Comparison of ENCODE assay signal across 8 mouse cellular contexts in genomic region chr19:38223905-38224684, GRCm38 (mm10). TPM values are rescaled to one million over a fixed set of nuclear protein-coding genes. Genes with fewer than 3 reads are reported as not detected.
A peak's percentile ranks its signal among the peaks of the same experiment; 100 is the strongest.
DNase-seq lines count a peak whose midpoint lies in the region; ATAC-seq and TF ChIP-seq lines count a peak whose summit lies in the region.

TSS of gene Fra10ac1 (minus strand) at chr19:38224156.

- ATAC-seq in kidney, embryonic 15.5 days (replicated peaks; ENCODE audit: low FRiP score): peak; percentile 98

- H3K9ac ChIP-seq in kidney, embryonic 15.5 days: peak within 1 kb of the TSS; percentile 67
- H3K9ac ChIP-seq in liver, adult 2 months (ENCODE audit: low read depth, low read length): peak within 1 kb of the TSS; percentile 72

- H3K36me3 ChIP-seq in heart, embryonic 10.5 days: 0 out of 2 replicates have a peak, but pooled peaks cover 5% of the 10 kb centered on the region
- H3K36me3 ChIP-seq in kidney, embryonic 15.5 days: peaks cover 6% of the 10 kb centered on the region
- peaks cover 5% of the 10 kb centered on the region; the same call in 1 of the 2 replicates for H3K36me3 ChIP-seq in liver, adult 2 months (ENCODE audit: control insufficient read depth, insufficient read depth, low read length)
- H3K36me3 ChIP-seq in myocyte (ENCODE audit: control insufficient read depth, insufficient read depth): no peaks in the 10 kb centered on the region
- H3K36me3 ChIP-seq in splenic B cell, adult 2 months (ENCODE audit: control insufficient read depth, insufficient read depth, low read length, poor library complexity, severe bottlenecking): no peaks in the 10 kb centered on the region

- peak within 1 kb of the TSS; percentile 19 for H3ac ChIP-seq in myocyte (ENCODE audit: control insufficient read depth, insufficient read length)

- peak within 1 kb of the TSS; percentile 42 for H3K27ac ChIP-seq in bone marrow macrophage, adult 2 months (ENCODE audit: insufficient read depth, low read depth, low read length)
- H3K27ac ChIP-seq in embryonic fibroblast, embryonic 13.5 days (ENCODE audit: insufficient read depth, low read length): peak within 1 kb of the TSS; percentile 50; the same call in 1 of the 2 replicates
- H3K27ac ChIP-seq in heart, embryonic 10.5 days: peak within 1 kb of the TSS; percentile 94
- H3K27ac ChIP-seq in kidney, embryonic 15.5 days: peak within 1 kb of the TSS; percentile 96
- peak within 1 kb of the TSS; percentile 66 for H3K27ac ChIP-seq in liver, adult 2 months (replicated peaks; ENCODE audit: insufficient read depth, low read depth, low read length)

- no peaks in the 10 kb centered on the region; the same call in 1 of the 2 replicates for H3K79me2 ChIP-seq in liver, adult 2 months (ENCODE audit: control insufficient read depth, insufficient read depth, low read length)
- no peaks in the 10 kb centered on the region for H3K79me2 ChIP-seq in myocyte (ENCODE audit: control insufficient read depth, insufficient read depth)

- peak within 1 kb of the TSS; percentile 88 for H3K4me3 ChIP-seq in bone marrow macrophage, adult 2 months (ENCODE audit: insufficient read depth, low read length)
- peak within 1 kb of the TSS; percentile 54 for H3K4me3 ChIP-seq in embryonic fibroblast, embryonic 13.5 days (ENCODE audit: insufficient read depth, low read length)
- H3K4me3 ChIP-seq in heart, embryonic 10.5 days: peak within 1 kb of the TSS; percentile 84
- peak within 1 kb of the TSS; percentile 84 for H3K4me3 ChIP-seq in kidney, embryonic 15.5 days (replicated peaks)
- peak within 1 kb of the TSS; percentile 71 for H3K4me3 ChIP-seq in liver, adult 2 months (ENCODE audit: insufficient read depth, low read depth, low read length)
- peak within 1 kb of the TSS; percentile 51 for H3K4me3 ChIP-seq in myocyte

- peaks cover 6% of the 10 kb centered on the region; the same call in 1 of the 2 replicates for H3K4me1 ChIP-seq in bone marrow macrophage, adult 2 months (ENCODE audit: control insufficient read depth, insufficient read depth, low read length)
- no peaks in the 10 kb centered on the region for H3K4me1 ChIP-seq in embryonic fibroblast, embryonic 13.5 days (ENCODE audit: control insufficient read depth, insufficient read depth, low read length)
- H3K4me1 ChIP-seq in heart, embryonic 10.5 days: peaks cover 4% of the 10 kb centered on the region
- H3K4me1 ChIP-seq in kidney, embryonic 15.5 days: peaks cover 13% of the 10 kb centered on the region; the same call in 1 of the 2 replicates
- H3K4me1 ChIP-seq in liver, adult 2 months (ENCODE audit: control insufficient read depth, insufficient read depth, low read length): peaks cover 2% of the 10 kb centered on the region; the same call in 1 of the 2 replicates

- no peaks in the 10 kb centered on the region for H3K9me3 ChIP-seq in heart, embryonic 10.5 days
- no peaks in the 10 kb centered on the region for H3K9me3 ChIP-seq in kidney, embryonic 15.5 days (replicated peaks)

- H3K4me2 ChIP-seq in kidney, embryonic 15.5 days: peak within 1 kb of the TSS; percentile 83
- peak within 1 kb of the TSS; percentile 97 for H3K4me2 ChIP-seq in myocyte (ENCODE audit: low read depth)

- peak; percentile 93 for DNase-seq in A20 (ENCODE audit: low read depth, low spot score)
- peak; percentile 93 for DNase-seq in heart, embryonic 10.5 days (ENCODE audit: low spot score)
- DNase-seq in liver, adult 2 months (ENCODE audit: extremely low read depth, low read depth, low spot score): peak; percentile 77
- DNase-seq in splenic B cell, adult 2 months (ENCODE audit: low read depth, low spot score): peak; percentile 88

- no peaks in the 10 kb centered on the region for H3K27me3 ChIP-seq in heart, embryonic 10.5 days (ENCODE audit: insufficient read depth, poor library complexity, severe bottlenecking)
- H3K27me3 ChIP-seq in kidney, embryonic 15.5 days: no peaks in the 10 kb centered on the region
- no peaks in the 10 kb centered on the region for H3K27me3 ChIP-seq in liver, adult 2 months (ENCODE audit: control insufficient read depth, insufficient read depth, low read length)
- H3K27me3 ChIP-seq in myocyte (ENCODE audit: control insufficient read depth, insufficient read depth, insufficient read length): no peaks in the 10 kb centered on the region
- no peaks in the 10 kb centered on the region; the same call in 1 of the 2 replicates for H3K27me3 ChIP-seq in splenic B cell, adult 2 months (ENCODE audit: control insufficient read depth, insufficient read depth, low read length, poor library complexity, severe bottlenecking)

- WGBS in heart, embryonic 10.5 days: under 1% methylated on average over 49 of the region's 49 CpGs
- WGBS in kidney, embryonic 15.5 days: under 1% methylated on average over 49 of the region's 49 CpGs
- WGBS in liver, adult 2 months: under 1% methylated on average over 49 of the region's 49 CpGs

- TF ChIP-seq CTCF in bone marrow macrophage, adult 2 months (IDR thresholded peaks at IDR 0.05; ENCODE audit: low read depth, low read length): no peak
- peak; percentile 21; the same call in 1 of the 2 replicates for TF ChIP-seq CTCF in embryonic fibroblast, embryonic 13.5 days (IDR thresholded peaks at IDR 0.05; ENCODE audit: borderline replicate concordance, insufficient read depth, low read length)
- TF ChIP-seq CTCF in liver, adult 2 months (IDR thresholded peaks at IDR 0.05; ENCODE audit: low read depth, low read length): peak; percentile 48

- no peak for TF ChIP-seq POLR2A in bone marrow macrophage, adult 2 months (IDR thresholded peaks at IDR 0.05; ENCODE audit: borderline replicate concordance, low read depth, low read length)
- TF ChIP-seq POLR2A in embryonic fibroblast, embryonic 13.5 days (IDR thresholded peaks at IDR 0.05; ENCODE audit: low read depth, low read length): peak; percentile 88
- no peak for TF ChIP-seq POLR2A in liver, adult 2 months (IDR thresholded peaks at IDR 0.05; ENCODE audit: extremely low read depth, insufficient read depth, low read length)
- TF ChIP-seq POLR2A in myocyte (IDR thresholded peaks at IDR 0.05; ENCODE audit: insufficient read length, low read depth): peak; percentile 98

TF ChIP-seq in myocyte, 11 proteins besides CTCF, POLR2A, EP300 and RAD21:
- TF ChIP-seq SRF (IDR thresholded peaks at IDR 0.05; ENCODE audit: control insufficient read depth, insufficient read length, low read depth) (no peak), E2F4 (IDR thresholded peaks at IDR 0.05; ENCODE audit: insufficient read depth) (peak; percentile 63), CEBPB (IDR thresholded peaks at IDR 0.05; ENCODE audit: insufficient read depth, poor library complexity, severe bottlenecking) (no peak), POLR2AphosphoS2 (IDR thresholded peaks at IDR 0.05; ENCODE audit: insufficient read length, low read depth) (peak; percentile 95), MAX (IDR thresholded peaks at IDR 0.05; ENCODE audit: low read depth) (no peak), TCF3 (IDR thresholded peaks at IDR 0.05; ENCODE audit: insufficient read length, low read depth) (peak; percentile 19), MYOG (IDR thresholded peaks at IDR 0.05; ENCODE audit: control insufficient read depth in 1 of 3, insufficient read depth in 1 of 3, insufficient read length in 2 of 3, low read depth in 2 of 3) (peak in 2 of 3 experiments; percentile 66 to 82), REST (IDR thresholded peaks at IDR 0.05; ENCODE audit: insufficient read depth, insufficient read length) (no peak), MYOD1 (IDR thresholded peaks at IDR 0.05; ENCODE audit: control insufficient read depth in 1 of 3, insufficient read length in 2 of 3, low read depth in 2 of 3) (peak in 2 of 3 experiments; percentile 40 to 71), TCF12 (IDR thresholded peaks at IDR 0.05; ENCODE audit: insufficient read depth, poor library complexity, severe bottlenecking) (no peak), USF1 (IDR thresholded peaks at IDR 0.05; ENCODE audit: low read depth) (no peak)

RNA-seq across cellular contexts. Expression of gene Fra10ac1, which starts in this region (rescaled TPM):
- 12.1 and 15.3 TPM in 2 replicates for polyA plus RNA-seq in bone marrow macrophage, adult 2 months (2012; ENCODE audit: insufficient read depth, insufficient read length, missing spikeins)
- polyA plus RNA-seq in embryonic fibroblast, embryonic 13.5 days (2011; ENCODE audit: insufficient read length, low read depth, missing spikeins): 19.3 and 21.2 TPM in 2 replicates
- polyA plus RNA-seq in heart, embryonic 10.5 days (2016; fragmentation: Nextera tagmentation; extraction: Ambion mirVana): 32.2 and 39.7 TPM in 2 replicates
- 38.6 and 39.6 TPM in 2 replicates for polyA plus RNA-seq in kidney, embryonic 15.5 days (2015; fragmentation: Nextera tagmentation; extraction: Ambion mirVana)
- 8.2 and 11.9 TPM in 2 replicates for total RNA-seq in liver, adult 2 months (2014; rRNA removed)
- 4.2 TPM in 2 replicates for polyA plus RNA-seq in liver, adult 2 months (2012; rRNA removed)
- polyA plus RNA-seq in myocyte (2012; fragmentation: generic; extraction: Trizol): 6.5 TPM

Comparison
In these comparisons a context has a peak if more than half of its experiments do, and no peak if none do; other contexts are left out.
1. Peak in every context shown above with its lines: DNase-seq, ATAC-seq, H3K4me3 ChIP-seq and H3K27ac ChIP-seq.
2. H3K27ac ChIP-seq: peak in every context shown above with its lines; median percentile 96 in kidney, embryonic 15.5 days; 94 in heart, embryonic 10.5 days; 66 in liver, adult 2 months; 50 in embryonic fibroblast, embryonic 13.5 days; 42 in bone marrow macrophage, adult 2 months.
3. POLR2A ChIP-seq: peak in embryonic fibroblast, embryonic 13.5 days (single experiment) and myocyte (single experiment); none in bone marrow macrophage, adult 2 months (single experiment) and liver, adult 2 months (single experiment).